Mouse (Mus musculus): ENCODE results near the gene Stk19. TPM values are rescaled to one million over a fixed set of nuclear protein-coding genes. Genes with fewer than 3 reads are reported as not detected.

Stk19 gene
- polyA plus RNA-seq (2015; fragmentation: Nextera tagmentation; extraction: Ambion mirVana), result 40.0 and 41.6 TPM in 2 replicates

- peak within 1 kb of the TSS; percentile 95 for H3K4me2 ChIP-seq
- H3K4me1 ChIP-seq, result peaks cover 38% of the 10 kb centered on the region
- peak within 1 kb of the TSS; percentile 86 for H3K4me3 ChIP-seq (replicated peaks)
- peak within 1 kb of the TSS; percentile 84 for H3K27ac ChIP-seq (replicated peaks)
- no peaks in the 10 kb centered on the region for H3K27me3 ChIP-seq (replicated peaks)
- peak within 1 kb of the TSS; percentile 79 for H3K9ac ChIP-seq (replicated peaks)
- 0% methylated on average over 40 of the region's 40 CpGs for WGBS
- H3K36me3 ChIP-seq, result peaks cover 52% of the 10 kb centered on the region
- H3K9me3 ChIP-seq (replicated peaks), result no peaks in the 10 kb centered on the region
- peak; percentile 93 for ATAC-seq (ENCODE audit: low FRiP score)
These were observed at the start of gene Stk19, which contains the start of gene Dxo for GRCm38 (mm10) chr17:34836856-34837221. Stk19 (minus strand) TSS chr17:34836945. Dxo (plus strand) TSS chr17:34837019.

DNA sequence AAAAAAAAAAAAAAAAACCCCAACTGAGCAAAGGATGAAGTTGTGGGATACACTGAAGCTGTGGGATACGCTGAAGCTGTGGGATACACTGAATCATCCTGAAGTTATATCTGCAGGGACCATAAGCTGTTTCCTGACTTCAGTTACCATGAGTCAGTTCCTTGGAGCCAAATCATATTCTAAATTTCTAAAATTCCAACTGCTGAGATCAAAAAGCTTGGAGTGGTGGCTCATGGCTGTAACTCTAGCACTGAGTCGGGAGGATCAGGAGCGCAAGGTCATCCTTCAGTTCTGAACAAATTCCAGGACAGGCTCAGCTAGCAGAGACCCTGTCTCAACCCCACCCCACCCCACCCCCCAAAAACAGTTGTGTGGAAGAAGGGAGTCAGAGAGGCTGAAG is 48.9 kb upstream of the Stk19 start:
- Histone ChIP-seq H3K4me3 (replicated peaks) (no peak overlapping the region), H3K9ac (replicated peaks) (no peak overlapping the region), H3K36me3 (no peaks in the 10 kb centered on the region), H3K9me3 (replicated peaks) (no peaks in the 10 kb centered on the region), H3K27ac (replicated peaks) (no peak overlapping the region), H3K4me2 (no peak overlapping the region), H3K4me1 (no peaks in the 10 kb centered on the region), H3K27me3 (replicated peaks) (peaks cover 8% of the 10 kb centered on the region; the same call in 1 of the 2 replicates)
- 82% methylated on average over 3 of the region's 3 CpGs for WGBS
- ATAC-seq (ENCODE audit: low FRiP score), result no peak

- Histone ChIP-seq H3K9ac (replicated peaks) (no peak overlapping the region), H3K36me3 (no peaks in the 10 kb centered on the region), H3K27ac (replicated peaks) (no peak overlapping the region), H3K27me3 (replicated peaks) (peaks cover 8% of the 10 kb centered on the region; the same call in 1 of the 2 replicates), H3K9me3 (replicated peaks) (no peaks in the 10 kb centered on the region), H3K4me3 (replicated peaks) (no peak overlapping the region), H3K4me1 (no peaks in the 10 kb centered on the region), H3K4me2 (no peak overlapping the region)
- 90% methylated on average over 6 of the region's 6 CpGs for WGBS
- no peak for ATAC-seq (ENCODE audit: low FRiP score)
These were observed 48.0 kb upstream of the Stk19 start for GRCm38 (mm10) chr17:34884704-34885103.

DNA sequence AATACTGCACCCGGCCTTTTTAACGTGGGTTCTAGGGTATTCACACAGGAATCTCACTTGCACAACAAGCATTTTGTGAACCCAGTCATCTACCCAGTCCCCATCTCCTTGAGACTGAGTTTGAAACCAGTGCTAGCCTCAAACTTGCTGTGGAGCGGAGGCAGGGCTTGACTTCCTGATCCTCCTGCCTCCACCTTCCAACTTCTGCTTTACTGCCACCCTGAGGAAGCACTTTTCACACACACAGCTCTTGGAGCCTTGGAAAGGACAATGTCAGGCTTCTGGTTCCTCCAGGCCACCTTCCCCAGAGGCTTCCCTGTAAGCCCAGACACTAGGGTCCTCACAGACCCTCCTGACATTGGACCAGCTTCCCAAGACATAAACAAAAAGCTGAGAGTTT is 46.6 kb upstream of the Stk19 start:
- Histone ChIP-seq H3K4me3 (replicated peaks) (no peak overlapping the region), H3K27me3 (replicated peaks) (peaks cover 8% of the 10 kb centered on the region; the same call in 1 of the 2 replicates), H3K4me1 (no peaks in the 10 kb centered on the region), H3K4me2 (no peak overlapping the region), H3K27ac (replicated peaks) (no peak overlapping the region), H3K9ac (replicated peaks) (no peak overlapping the region), H3K9me3 (replicated peaks) (no peaks in the 10 kb centered on the region), H3K36me3 (no peaks in the 10 kb centered on the region)
- 63% methylated on average over 3 of the region's 3 CpGs for WGBS
- no peak for ATAC-seq (ENCODE audit: low FRiP score)

- no peak within 1 kb of the TSS for H3K4me3 ChIP-seq (replicated peaks)
- H3K27ac ChIP-seq (replicated peaks), result no peak within 1 kb of the TSS
- no peak within 1 kb of the TSS for H3K9ac ChIP-seq (replicated peaks)
- H3K4me2 ChIP-seq, result peak within 1 kb of the TSS; percentile 20
- H3K4me1 ChIP-seq, result no peaks in the 10 kb centered on the region
- no peaks in the 10 kb centered on the region for H3K9me3 ChIP-seq (replicated peaks)
- ATAC-seq (ENCODE audit: low FRiP score), result no peak
- no peaks in the 10 kb centered on the region for H3K36me3 ChIP-seq
- WGBS, result 8% methylated on average over 15 of the region's 15 CpGs
- H3K27me3 ChIP-seq (replicated peaks), result peaks cover 8% of the 10 kb centered on the region; the same call in 1 of the 2 replicates
These were observed 45.1 kb upstream of the Stk19 start, which contains the start of gene Gm20547 for GRCm38 (mm10) chr17:34881683-34882310. Gm20547 (minus strand) TSS chr17:34882042.

DNA sequence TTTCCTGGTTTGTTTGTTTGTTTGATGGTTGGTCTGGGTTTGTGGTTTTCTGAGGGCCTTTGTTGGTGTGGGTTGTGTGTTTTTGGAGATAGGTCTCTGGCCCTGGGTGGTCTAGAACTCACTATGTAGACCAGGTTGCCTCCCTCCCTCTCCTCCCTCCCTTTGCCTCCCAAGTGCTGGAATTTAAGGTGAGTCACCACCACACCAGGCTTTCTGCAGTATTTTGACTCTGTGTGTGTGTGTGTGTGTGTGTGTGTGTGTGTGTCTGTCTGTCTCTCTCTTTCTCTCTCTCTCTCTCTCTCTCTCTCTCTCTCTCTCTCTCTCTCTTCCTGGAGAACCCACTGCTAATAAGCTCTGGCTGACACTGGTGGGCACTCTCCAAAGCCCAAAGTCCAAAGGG is 44.4 kb upstream of the Stk19 start:
- Histone ChIP-seq H3K27me3 (replicated peaks) (peaks cover 8% of the 10 kb centered on the region; the same call in 1 of the 2 replicates), H3K36me3 (no peaks in the 10 kb centered on the region), H3K4me2 (no peak overlapping the region), H3K9me3 (replicated peaks) (no peaks in the 10 kb centered on the region), H3K9ac (replicated peaks) (no peak overlapping the region), H3K4me3 (replicated peaks) (no peak overlapping the region), H3K27ac (replicated peaks) (no peak overlapping the region), H3K4me1 (no peaks in the 10 kb centered on the region)
- ATAC-seq (ENCODE audit: low FRiP score), result no peak

DNA sequence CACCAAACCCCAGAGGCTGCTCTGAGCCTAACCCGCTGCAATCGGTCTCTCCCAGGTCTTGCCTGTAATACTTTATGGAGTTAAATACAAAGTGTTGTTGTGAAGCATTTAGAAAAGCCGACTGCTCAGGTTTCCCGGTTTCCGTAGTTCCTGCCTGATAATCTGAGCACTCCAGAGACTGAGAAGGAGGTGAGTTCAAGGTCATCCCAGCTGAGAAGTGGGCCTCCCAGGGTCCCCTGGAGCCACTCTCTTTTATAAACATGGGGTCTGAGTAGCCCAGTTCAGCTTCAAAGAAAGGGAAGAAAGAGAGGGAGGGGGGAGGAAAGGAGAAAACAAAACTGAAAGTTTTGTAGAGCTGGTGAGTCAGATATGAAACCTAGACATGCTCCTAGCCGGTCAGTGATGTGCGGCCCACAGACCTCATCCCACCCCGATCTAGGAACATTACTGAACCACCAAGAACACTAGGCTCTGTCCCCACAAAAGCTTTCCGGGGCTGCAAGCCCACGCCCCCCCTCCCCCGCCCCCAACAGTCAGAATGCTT is 42.7 kb upstream of the Stk19 start, which contains the start of gene Zbtb12:
TSS of gene Zbtb12 (plus strand) at position 148 of the 544 bp plus-strand sequence.
- no peak within 1 kb of the TSS for H3K27ac ChIP-seq (replicated peaks)
- H3K4me2 ChIP-seq, result no peak within 1 kb of the TSS
- H3K9me3 ChIP-seq (replicated peaks), result no peaks in the 10 kb centered on the region
- no peak within 1 kb of the TSS for H3K9ac ChIP-seq (replicated peaks)
- no peak for ATAC-seq (ENCODE audit: low FRiP score)
- H3K4me1 ChIP-seq, result no peaks in the 10 kb centered on the region
- H3K27me3 ChIP-seq (replicated peaks), result peaks cover 8% of the 10 kb centered on the region; the same call in 1 of the 2 replicates
- no peak within 1 kb of the TSS for H3K4me3 ChIP-seq (replicated peaks)
- 71% methylated on average over 11 of the region's 11 CpGs for WGBS
- H3K36me3 ChIP-seq, result no peaks in the 10 kb centered on the region

GRCm38 (mm10) chr17:34874321-34874720 is 37.6 kb upstream of the Stk19 start:
- no peaks in the 10 kb centered on the region for H3K27me3 ChIP-seq (replicated peaks)
- H3K9ac ChIP-seq (replicated peaks), result no peak overlapping the region
- whole genome bisulfite sequencing, result 94% methylated on average over 6 of the region's 6 CpGs
- no peak overlapping the region for H3K4me3 ChIP-seq (replicated peaks)
- no peak for ATAC-seq (ENCODE audit: low FRiP score)
- H3K4me2 ChIP-seq, result no peak overlapping the region
- no peak overlapping the region for H3K27ac ChIP-seq (replicated peaks)
- H3K4me1 ChIP-seq, result no peaks in the 10 kb centered on the region
- H3K36me3 ChIP-seq, result no peaks in the 10 kb centered on the region
- H3K9me3 ChIP-seq (replicated peaks), result no peaks in the 10 kb centered on the region

- no peaks in the 10 kb centered on the region for H3K4me1 ChIP-seq
- no peak overlapping the region for H3K27ac ChIP-seq (replicated peaks)
- WGBS, result 73% methylated on average over 7 of the region's 7 CpGs
- H3K9me3 ChIP-seq (replicated peaks), result no peaks in the 10 kb centered on the region
- H3K4me3 ChIP-seq (replicated peaks), result no peak overlapping the region
- no peak overlapping the region for H3K9ac ChIP-seq (replicated peaks)
- no peaks in the 10 kb centered on the region for H3K27me3 ChIP-seq (replicated peaks)
- no peak for ATAC-seq (ENCODE audit: low FRiP score)
- H3K4me2 ChIP-seq, result no peak overlapping the region
- no peaks in the 10 kb centered on the region for H3K36me3 ChIP-seq
These were observed 29.2 kb upstream of the Stk19 start for GRCm38 (mm10) chr17:34865981-34866380.

- WGBS, result 69% methylated on average over 8 of the region's 8 CpGs
- H3K4me1 ChIP-seq, result no peaks in the 10 kb centered on the region
- H3K27me3 ChIP-seq (replicated peaks), result no peaks in the 10 kb centered on the region
- no peak within 1 kb of the TSS for H3K27ac ChIP-seq (replicated peaks)
- H3K4me2 ChIP-seq, result no peak within 1 kb of the TSS
- H3K4me3 ChIP-seq (replicated peaks), result no peak within 1 kb of the TSS
- no peak within 1 kb of the TSS for H3K9ac ChIP-seq (replicated peaks)
- no peaks in the 10 kb centered on the region for H3K9me3 ChIP-seq (replicated peaks)
- no peak for ATAC-seq (ENCODE audit: low FRiP score)
- H3K36me3 ChIP-seq, result no peaks in the 10 kb centered on the region; the same call in 1 of the 2 replicates
These were observed 25.8 kb upstream of the Stk19 start, which contains the start of gene Cfb for GRCm38 (mm10) chr17:34862416-34863081. Cfb (minus strand) TSS chr17:34862518.

- no peaks in the 10 kb centered on the region for H3K4me1 ChIP-seq
- H3K4me2 ChIP-seq, result no peak overlapping the region
- no peak overlapping the region for H3K9ac ChIP-seq (replicated peaks)
- H3K27me3 ChIP-seq (replicated peaks), result no peaks in the 10 kb centered on the region
- no peak overlapping the region for H3K4me3 ChIP-seq (replicated peaks)
- H3K27ac ChIP-seq (replicated peaks), result no peak overlapping the region
- 70% methylated on average over 13 of the region's 13 CpGs for WGBS
- peaks cover 1% of the 10 kb centered on the region; the same call in 1 of the 2 replicates for H3K36me3 ChIP-seq
- no peaks in the 10 kb centered on the region for H3K9me3 ChIP-seq (replicated peaks)
- no peak for ATAC-seq (ENCODE audit: low FRiP score)
These were observed 25.1 kb upstream of the Stk19 start for GRCm38 (mm10) chr17:34861704-34862415.
